Mouse (Mus musculus): ENCODE data around the gene Dyrk1a.

Dyrk1a gene

GRCm38 (mm10) chr16:94559782-94560181, 10.0 kb upstream of the Dyrk1a start:
- no peak for DNase-seq

- DNase-seq, result peak; percentile 47
These were observed 9.2 kb upstream of the Dyrk1a start for GRCm38 (mm10) chr16:94560618-94561017.

- no peak for DNase-seq
These were observed 3.7 kb upstream of the Dyrk1a start for GRCm38 (mm10) chr16:94566124-94566523.

- no peak for DNase-seq
These were observed 2.8 kb upstream of the Dyrk1a start for GRCm38 (mm10) chr16:94566834-94567585.

- DNase-seq, result peak; percentile 41
These were observed 2.1 kb upstream of the Dyrk1a start for GRCm38 (mm10) chr16:94567751-94568150.

- DNase-seq, result peak; percentile 82
These were observed 1.2 kb upstream of the Dyrk1a start for GRCm38 (mm10) chr16:94568335-94569228.

- peak; percentile 71 for DNase-seq
These were observed 691 bp downstream of the Dyrk1a start for GRCm38 (mm10) chr16:94570361-94571041.

- DNase-seq, result no peak
These were observed 1.5 kb downstream of the Dyrk1a start for GRCm38 (mm10) chr16:94571111-94571993.

- DNase-seq, result no peak
These were observed 2.6 kb downstream of the Dyrk1a start for GRCm38 (mm10) chr16:94572422-94572821.

- DNase-seq, result no peak
These were observed 4.4 kb downstream of the Dyrk1a start for GRCm38 (mm10) chr16:94574025-94574717.

GRCm38 (mm10) chr16:94574718-94575094, 4.9 kb downstream of the Dyrk1a start:
- no peak for DNase-seq

- DNase-seq, result no peak
These were observed 5.9 kb downstream of the Dyrk1a start for GRCm38 (mm10) chr16:94575757-94576156.

GRCm38 (mm10) chr16:94579348-94579747, 9.5 kb downstream of the Dyrk1a start:
- DNase-seq, result no peak

GRCm38 (mm10) chr16:94580844-94581405, 11.1 kb downstream of the Dyrk1a start:
- peak; percentile 35 for DNase-seq

- no peak for DNase-seq
These were observed 16.7 kb downstream of the Dyrk1a start for GRCm38 (mm10) chr16:94586349-94586990.

- no peak for DNase-seq
These were observed 17.7 kb downstream of the Dyrk1a start for GRCm38 (mm10) chr16:94587461-94587860.

GRCm38 (mm10) chr16:94588171-94588570, 18.4 kb downstream of the Dyrk1a start:
- DNase-seq, result no peak

- no peak for DNase-seq
These were observed 19.2 kb downstream of the Dyrk1a start for GRCm38 (mm10) chr16:94588974-94589373.

GRCm38 (mm10) chr16:94589648-94590047, 19.8 kb downstream of the Dyrk1a start:
- DNase-seq, result no peak

- no peak for DNase-seq
These were observed 20.4 kb downstream of the Dyrk1a start for GRCm38 (mm10) chr16:94590214-94590613.

- no peak for DNase-seq
These were observed 21.2 kb downstream of the Dyrk1a start for GRCm38 (mm10) chr16:94590977-94591376.
